Mouse (Mus musculus): ENCODE results near the gene Galnt18. TPM values are rescaled to one million over a fixed set of nuclear protein-coding genes. Genes with fewer than 3 reads are reported as not detected.

Galnt18 gene
- polyA plus RNA-seq, 2 experiments, result 1.0 to 1.1 TPM

DNA sequence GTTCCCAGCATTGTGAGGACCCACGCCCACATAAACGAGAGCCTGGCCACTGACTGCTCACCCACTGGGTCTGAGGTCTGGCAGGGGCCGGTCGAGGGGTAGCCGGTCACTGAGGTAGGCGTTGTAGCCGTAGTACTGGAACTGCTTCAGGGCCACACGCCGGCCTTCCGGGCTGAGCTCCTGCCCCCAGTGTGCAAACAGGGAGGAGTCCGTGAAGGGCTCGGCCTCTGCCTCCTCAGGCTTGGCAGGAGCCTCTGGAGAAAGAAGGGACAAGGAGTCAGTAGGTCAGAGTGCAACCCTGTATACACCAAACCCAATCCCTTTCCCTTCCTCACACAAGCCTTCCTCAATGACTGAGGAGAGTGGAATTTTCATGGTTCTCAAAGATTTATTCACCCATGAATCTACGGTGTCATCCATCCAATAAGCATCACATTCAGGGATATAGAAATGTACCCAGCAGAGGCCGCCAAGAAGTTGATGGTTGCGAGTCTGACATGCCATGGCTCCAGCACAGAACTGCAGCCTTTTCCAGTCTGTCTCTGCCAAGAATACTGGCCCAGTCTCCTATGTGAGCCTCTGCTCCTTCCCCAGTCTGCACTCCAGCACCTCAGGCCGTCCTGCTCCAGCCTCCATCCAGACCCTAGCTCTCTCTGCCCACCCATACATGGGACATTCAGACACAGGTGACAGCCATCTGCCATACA, 163.4 kb downstream of the Galnt18 start:
- WGBS (ENCODE audit: insufficient replicate concordance), result 67% methylated on average over 16 of the region's 16 CpGs
- no peaks in the 10 kb centered on the region for H3K9me3 ChIP-seq (ENCODE audit: control insufficient read depth, low read length)
- no peaks in the 10 kb centered on the region for H3K27me3 ChIP-seq (ENCODE audit: control insufficient read depth, insufficient read depth, low read length)
- H3K4me3 ChIP-seq (ENCODE audit: insufficient read depth in 1 of 2, low read depth in 2 of 2, low read length in 2 of 2), result no peak overlapping the region
- TF ChIP-seq EP300 (IDR thresholded peaks at IDR 0.05; ENCODE audit: low read depth) (no peak), CTCF (IDR thresholded peaks at IDR 0.05; ENCODE audit: low read depth) (no peak)
- H3K9ac ChIP-seq (replicated peaks), result no peak overlapping the region
- no peaks in the 10 kb centered on the region for H3K4me1 ChIP-seq (replicated peaks; ENCODE audit: control insufficient read depth in 2 of 2, insufficient read depth in 2 of 2, low read length in 1 of 2)
- no peak overlapping the region for H3K4me2 ChIP-seq (ENCODE audit: low read depth)
- H3K36me3 ChIP-seq (replicated peaks; ENCODE audit: control insufficient read depth, insufficient read depth, low read depth), result no peaks in the 10 kb centered on the region
- DNase-seq (ENCODE audit: low read depth in 3 of 3, low spot score in 3 of 3) (no peak), ATAC-seq (ENCODE audit: insufficient read depth) (no peak)
- no peak overlapping the region for H3K27ac ChIP-seq

DNA sequence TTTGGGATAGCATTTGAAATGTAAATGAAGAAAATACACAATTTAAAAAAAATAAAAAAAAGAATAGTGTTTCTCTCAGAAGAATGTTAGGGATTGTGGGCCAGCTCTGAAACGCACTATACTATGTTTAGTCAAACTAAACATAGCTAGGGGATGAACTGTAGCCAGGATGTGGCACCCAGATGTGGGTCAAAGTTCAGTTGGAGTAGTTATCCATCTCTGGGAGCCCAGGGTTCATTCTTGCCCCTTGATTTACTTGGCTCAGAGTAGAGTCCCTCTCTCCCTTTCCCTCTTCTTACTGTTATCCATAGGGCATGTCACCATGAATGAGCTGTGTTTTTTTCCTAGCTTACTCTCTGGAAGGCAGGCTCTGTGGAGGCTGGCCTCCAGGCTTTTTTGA, 165.3 kb downstream of the Galnt18 start:
- WGBS (ENCODE audit: insufficient replicate concordance), result 50% methylated on average over 1 of the region's 1 CpGs
- H3K9me3 ChIP-seq (ENCODE audit: control insufficient read depth, low read length), result no peaks in the 10 kb centered on the region
- ATAC-seq (ENCODE audit: insufficient read depth), result no peak
- no peaks in the 10 kb centered on the region for H3K27me3 ChIP-seq (ENCODE audit: control insufficient read depth, insufficient read depth, low read length)
- H3K4me2 ChIP-seq (ENCODE audit: low read depth), result no peak overlapping the region
- H3K4me1 ChIP-seq (replicated peaks; ENCODE audit: control insufficient read depth in 2 of 2, insufficient read depth in 2 of 2, low read length in 1 of 2), result no peaks in the 10 kb centered on the region
- H3K4me3 ChIP-seq (ENCODE audit: insufficient read depth in 1 of 2, low read depth in 2 of 2, low read length in 2 of 2), result no peak overlapping the region
- DNase-seq (ENCODE audit: low read depth in 3 of 3, low spot score in 3 of 3), result no peak
- TF ChIP-seq EP300 (IDR thresholded peaks at IDR 0.05; ENCODE audit: low read depth) (no peak), CTCF (IDR thresholded peaks at IDR 0.05; ENCODE audit: low read depth) (no peak)
- H3K9ac ChIP-seq (replicated peaks), result no peak overlapping the region
- no peaks in the 10 kb centered on the region for H3K36me3 ChIP-seq (replicated peaks; ENCODE audit: control insufficient read depth, insufficient read depth, low read depth)
- H3K27ac ChIP-seq, result no peak overlapping the region

DNA sequence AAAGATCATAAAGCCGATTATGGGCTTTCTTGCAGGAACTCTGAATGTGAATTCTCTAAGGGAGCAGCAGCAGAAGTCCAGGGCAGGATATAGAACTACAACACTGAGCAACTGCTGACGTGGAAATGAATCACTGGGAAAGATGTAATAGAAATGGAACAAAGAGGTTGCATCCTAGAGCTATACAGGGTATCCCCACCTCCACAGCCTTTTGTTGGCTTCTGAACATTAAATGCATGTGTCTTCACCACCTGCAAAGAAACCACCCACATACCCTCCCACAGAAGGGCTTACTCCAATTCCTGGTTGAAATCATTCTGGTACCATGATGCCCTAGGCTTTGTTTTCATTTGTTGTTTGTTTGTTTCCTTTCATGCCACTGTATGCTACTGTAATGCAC, 172.3 kb downstream of the Galnt18 start:
- no peaks in the 10 kb centered on the region for H3K36me3 ChIP-seq (replicated peaks; ENCODE audit: control insufficient read depth, insufficient read depth, low read depth)
- 51% methylated on average over 2 of the region's 2 CpGs for WGBS (ENCODE audit: insufficient replicate concordance)

DNA sequence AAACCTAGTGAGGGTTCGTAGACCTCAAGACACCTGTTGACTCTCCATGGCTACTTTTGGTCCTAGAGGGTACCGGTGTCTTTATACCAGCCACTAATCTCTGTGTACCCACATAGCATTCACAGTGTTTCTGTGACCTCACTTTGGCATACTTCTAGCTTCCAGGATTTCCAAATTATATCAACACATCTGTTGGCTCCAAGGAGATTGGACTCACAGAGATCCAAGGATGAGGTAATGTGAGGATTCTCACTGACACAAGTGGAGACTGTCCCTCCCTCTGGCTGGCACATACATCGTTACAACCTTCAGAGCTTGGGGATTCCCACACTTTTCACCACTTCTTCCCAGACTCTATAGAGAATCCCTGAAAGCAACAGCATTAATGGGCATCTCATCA, 173.7 kb downstream of the Galnt18 start:
- H3K4me1 ChIP-seq (replicated peaks; ENCODE audit: control insufficient read depth in 2 of 2, insufficient read depth in 2 of 2, low read length in 1 of 2), result peaks cover 0 to 5% of the 10 kb centered on the region in 2 experiments; a peak in 1 of 4 replicates
- no peak overlapping the region for H3K9ac ChIP-seq (replicated peaks)
- H3K4me2 ChIP-seq (ENCODE audit: low read depth), result no peak overlapping the region
- H3K27ac ChIP-seq, result no peak overlapping the region
- no peak overlapping the region for H3K4me3 ChIP-seq (ENCODE audit: insufficient read depth in 1 of 2, low read depth in 2 of 2, low read length in 2 of 2)
- ATAC-seq (ENCODE audit: insufficient read depth) (no peak), DNase-seq (ENCODE audit: low read depth in 3 of 3, low spot score in 3 of 3) (no peak)
- H3K27me3 ChIP-seq (ENCODE audit: control insufficient read depth, insufficient read depth, low read length), result no peaks in the 10 kb centered on the region
- H3K36me3 ChIP-seq (replicated peaks; ENCODE audit: control insufficient read depth, insufficient read depth, low read depth), result no peaks in the 10 kb centered on the region
- WGBS (ENCODE audit: insufficient replicate concordance), result 73% methylated on average over 3 of the region's 3 CpGs
- TF ChIP-seq CTCF (IDR thresholded peaks at IDR 0.05; ENCODE audit: low read depth), result no peak
- TF ChIP-seq EP300 (IDR thresholded peaks at IDR 0.05; ENCODE audit: low read depth), result no peak
- H3K9me3 ChIP-seq (ENCODE audit: control insufficient read depth, low read length), result no peaks in the 10 kb centered on the region

More for the DNA sequence above, 172.3 kb downstream of the Galnt18 start:
- H3K4me1 ChIP-seq (replicated peaks; ENCODE audit: control insufficient read depth in 2 of 2, insufficient read depth in 2 of 2, low read length in 1 of 2), result no peaks in the 10 kb centered on the region
- no peak overlapping the region for H3K27ac ChIP-seq
- no peaks in the 10 kb centered on the region for H3K9me3 ChIP-seq (ENCODE audit: control insufficient read depth, low read length)
- H3K9ac ChIP-seq (replicated peaks), result no peak overlapping the region
- H3K4me3 ChIP-seq (ENCODE audit: insufficient read depth in 1 of 2, low read depth in 2 of 2, low read length in 2 of 2), result no peak overlapping the region
- H3K4me2 ChIP-seq (ENCODE audit: low read depth), result no peak overlapping the region
- TF ChIP-seq CTCF (IDR thresholded peaks at IDR 0.05; ENCODE audit: low read depth) (no peak), EP300 (IDR thresholded peaks at IDR 0.05; ENCODE audit: low read depth) (no peak)
- DNase-seq (ENCODE audit: low read depth in 3 of 3, low spot score in 3 of 3) (no peak), ATAC-seq (ENCODE audit: insufficient read depth) (no peak)
- no peaks in the 10 kb centered on the region for H3K27me3 ChIP-seq (ENCODE audit: control insufficient read depth, insufficient read depth, low read length)

DNA sequence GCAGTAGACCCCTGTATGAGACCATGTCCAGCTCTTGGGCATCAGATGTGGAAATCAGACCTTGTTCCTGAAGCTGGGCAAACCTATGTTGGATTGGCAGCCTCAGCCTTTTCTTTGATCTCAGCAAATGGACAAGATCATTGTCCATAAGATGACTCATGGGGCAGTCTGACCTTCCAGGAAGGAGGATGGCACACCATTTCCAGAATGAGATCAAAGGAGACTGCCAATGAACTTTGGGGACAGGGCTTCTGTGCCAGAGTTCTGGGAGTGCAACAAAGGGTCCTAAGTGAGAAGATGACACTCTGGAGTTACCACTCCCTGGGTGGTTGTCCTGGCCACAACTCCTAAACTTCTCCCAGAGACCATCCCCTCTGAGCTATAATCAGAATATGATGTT, 174.1 kb downstream of the Galnt18 start:
- no peaks in the 10 kb centered on the region for H3K27me3 ChIP-seq (ENCODE audit: control insufficient read depth, insufficient read depth, low read length)
- no peak for DNase-seq (ENCODE audit: low read depth in 3 of 3, low spot score in 3 of 3)
- no peaks in the 10 kb centered on the region for H3K9me3 ChIP-seq (ENCODE audit: control insufficient read depth, low read length)
- H3K4me3 ChIP-seq (ENCODE audit: insufficient read depth in 1 of 2, low read depth in 2 of 2, low read length in 2 of 2), result no peak overlapping the region
- ATAC-seq (ENCODE audit: insufficient read depth), result no peak
- TF ChIP-seq CTCF (IDR thresholded peaks at IDR 0.05; ENCODE audit: low read depth), result no peak
- no peak for TF ChIP-seq EP300 (IDR thresholded peaks at IDR 0.05; ENCODE audit: low read depth)
- no peak overlapping the region for H3K9ac ChIP-seq (replicated peaks)
- H3K27ac ChIP-seq, result no peak overlapping the region
- no peaks in the 10 kb centered on the region for H3K36me3 ChIP-seq (replicated peaks; ENCODE audit: control insufficient read depth, insufficient read depth, low read depth)
- no peak overlapping the region for H3K4me2 ChIP-seq (ENCODE audit: low read depth)
- H3K4me1 ChIP-seq (replicated peaks; ENCODE audit: control insufficient read depth in 2 of 2, insufficient read depth in 2 of 2, low read length in 1 of 2), result peaks cover 0 to 5% of the 10 kb centered on the region in 2 experiments; a peak in 1 of 4 replicates

All from liver, embryonic 14.5 days (tissue).